Mouse (Mus musculus): ENCODE data around the gene Cd70. TPM values are rescaled to one million over a fixed set of nuclear protein-coding genes. Genes with fewer than 3 reads are reported as not detected.

Cd70 gene
- total and polyA plus RNA-seq, 2 experiments, result not detected

DNA sequence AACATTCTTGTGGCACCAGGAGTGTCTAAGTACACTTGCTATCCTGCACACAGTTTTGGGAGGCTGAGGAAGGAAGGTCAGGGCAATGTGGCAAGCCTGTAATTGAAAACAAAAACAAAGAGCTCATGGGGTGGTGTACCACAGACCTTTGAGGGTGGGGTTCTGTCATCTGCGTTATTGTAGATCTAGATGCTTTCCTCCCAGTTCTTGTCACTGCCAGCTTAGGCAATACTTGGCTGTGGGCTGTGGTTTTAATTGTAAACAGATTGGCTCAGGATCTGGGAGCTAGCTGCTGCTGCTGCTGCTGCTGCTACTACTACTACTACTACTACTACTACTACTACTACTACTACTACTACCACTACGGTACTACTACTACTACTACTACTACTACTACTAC is 47.3 kb downstream of the Cd70 start:
- Histone ChIP-seq H3K79me2 (ENCODE audit: control insufficient read depth, insufficient read depth, low read length) (no peaks in the 10 kb centered on the region), H3K27ac (replicated peaks; ENCODE audit: insufficient read depth, low read depth, low read length) (no peak overlapping the region), H3K9ac (ENCODE audit: low read depth, low read length) (no peak overlapping the region), H3K36me3 (ENCODE audit: control insufficient read depth, insufficient read depth, low read length) (no peaks in the 10 kb centered on the region), H3K4me1 (ENCODE audit: control insufficient read depth, insufficient read depth, low read length) (no peaks in the 10 kb centered on the region), H3K27me3 (ENCODE audit: control insufficient read depth, insufficient read depth, low read length) (peaks cover 6% of the 10 kb centered on the region; the same call in 1 of the 2 replicates), H3K4me3 (ENCODE audit: insufficient read depth, low read depth, low read length) (no peak overlapping the region)
- WGBS, result 76% methylated on average over 2 of the region's 2 CpGs
- DNase-seq (ENCODE audit: extremely low read depth, low read depth, low spot score), result no peak
- TF ChIP-seq POLR2A (IDR thresholded peaks at IDR 0.05; ENCODE audit: extremely low read depth, insufficient read depth, low read length) (no peak), CTCF (IDR thresholded peaks at IDR 0.05; ENCODE audit: low read depth, low read length) (no peak)

DNA sequence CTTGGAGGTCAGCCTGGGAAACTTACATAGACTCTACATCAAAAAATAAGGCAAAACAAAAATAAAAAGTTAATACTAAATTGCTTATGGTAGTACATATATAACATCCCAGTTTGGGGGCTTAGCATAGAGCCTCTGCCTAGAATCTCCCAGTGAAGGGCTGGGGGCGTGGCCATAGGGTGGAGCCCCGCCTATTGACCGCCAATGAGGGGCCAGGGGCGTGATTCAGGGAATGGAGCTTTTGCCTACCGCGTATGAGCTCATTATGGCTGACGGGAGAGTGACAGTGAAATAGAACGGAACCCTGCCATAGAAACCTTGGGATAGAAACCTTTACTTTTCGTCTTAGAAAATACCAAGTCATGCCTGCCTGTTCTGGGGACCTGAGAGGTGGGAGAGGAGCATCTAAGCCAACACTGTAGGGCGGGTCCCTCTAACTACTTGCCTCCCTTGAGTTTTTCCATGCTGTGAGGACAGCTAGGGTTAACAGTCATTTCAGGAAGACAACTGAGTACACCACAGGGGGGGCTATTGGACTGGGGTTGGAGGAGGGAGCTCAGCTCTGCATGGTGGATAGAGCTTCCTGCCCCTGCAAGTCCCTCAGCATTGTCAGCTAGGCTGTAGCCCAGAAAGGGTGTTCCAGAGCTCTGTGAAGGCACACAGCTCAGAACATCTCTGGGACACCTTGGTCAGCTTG is 49.8 kb downstream of the Cd70 start:
- Histone ChIP-seq H3K4me3 (ENCODE audit: insufficient read depth, low read depth, low read length) (no peak overlapping the region), H3K27ac (replicated peaks; ENCODE audit: insufficient read depth, low read depth, low read length) (no peak overlapping the region), H3K9ac (ENCODE audit: low read depth, low read length) (no peak overlapping the region), H3K36me3 (ENCODE audit: control insufficient read depth, insufficient read depth, low read length) (no peaks in the 10 kb centered on the region), H3K27me3 (ENCODE audit: control insufficient read depth, insufficient read depth, low read length) (peaks cover 3% of the 10 kb centered on the region; the same call in 1 of the 2 replicates), H3K79me2 (ENCODE audit: control insufficient read depth, insufficient read depth, low read length) (no peaks in the 10 kb centered on the region), H3K4me1 (ENCODE audit: control insufficient read depth, insufficient read depth, low read length) (no peaks in the 10 kb centered on the region)
- no peak for DNase-seq (ENCODE audit: extremely low read depth, low read depth, low spot score)
- TF ChIP-seq CTCF (IDR thresholded peaks at IDR 0.05; ENCODE audit: low read depth, low read length) (no peak), POLR2A (IDR thresholded peaks at IDR 0.05; ENCODE audit: extremely low read depth, insufficient read depth, low read length) (no peak)
- WGBS, result 14% methylated on average over 10 of the region's 10 CpGs

GRCm38 (mm10) chr17:57098321-57098720 is 51.3 kb downstream of the Cd70 start:
- DNase-seq (ENCODE audit: extremely low read depth, low read depth, low spot score), result no peak
- H3K9ac ChIP-seq (ENCODE audit: low read depth, low read length), result no peak overlapping the region
- WGBS, result 63% methylated on average over 5 of the region's 5 CpGs
- H3K4me3 ChIP-seq (ENCODE audit: insufficient read depth, low read depth, low read length), result no peak overlapping the region
- H3K79me2 ChIP-seq (ENCODE audit: control insufficient read depth, insufficient read depth, low read length), result no peaks in the 10 kb centered on the region
- TF ChIP-seq POLR2A (IDR thresholded peaks at IDR 0.05; ENCODE audit: extremely low read depth, insufficient read depth, low read length), result no peak
- no peak for TF ChIP-seq CTCF (IDR thresholded peaks at IDR 0.05; ENCODE audit: low read depth, low read length)
- H3K4me1 ChIP-seq (ENCODE audit: control insufficient read depth, insufficient read depth, low read length), result no peaks in the 10 kb centered on the region
- no peak overlapping the region for H3K27ac ChIP-seq (replicated peaks; ENCODE audit: insufficient read depth, low read depth, low read length)
- peaks cover 3% of the 10 kb centered on the region; the same call in 1 of the 2 replicates for H3K27me3 ChIP-seq (ENCODE audit: control insufficient read depth, insufficient read depth, low read length)
- H3K36me3 ChIP-seq (ENCODE audit: control insufficient read depth, insufficient read depth, low read length), result no peaks in the 10 kb centered on the region

- WGBS, result under 1% methylated on average over 11 of the region's 11 CpGs
- Histone ChIP-seq H3K4me3 (ENCODE audit: insufficient read depth, low read depth, low read length) (peak overlapping the region; percentile 3; the same call in 1 of the 2 replicates), H3K27ac (replicated peaks; ENCODE audit: insufficient read depth, low read depth, low read length) (no peak overlapping the region), H3K27me3 (ENCODE audit: control insufficient read depth, insufficient read depth, low read length) (peaks cover 3% of the 10 kb centered on the region; the same call in 1 of the 2 replicates), H3K9ac (ENCODE audit: low read depth, low read length) (no peak overlapping the region), H3K79me2 (ENCODE audit: control insufficient read depth, insufficient read depth, low read length) (no peaks in the 10 kb centered on the region), H3K4me1 (ENCODE audit: control insufficient read depth, insufficient read depth, low read length) (no peaks in the 10 kb centered on the region), H3K36me3 (ENCODE audit: control insufficient read depth, insufficient read depth, low read length) (no peaks in the 10 kb centered on the region)
- TF ChIP-seq POLR2A (IDR thresholded peaks at IDR 0.05; ENCODE audit: extremely low read depth, insufficient read depth, low read length) (no peak), CTCF (IDR thresholded peaks at IDR 0.05; ENCODE audit: low read depth, low read length) (peak; percentile 96)
- peak; percentile 26 for DNase-seq (ENCODE audit: extremely low read depth, low read depth, low spot score)
Measured at GRCm38 (mm10) chr17:57096623-57096920, 53.0 kb downstream of the Cd70 start.

Other genes with a start within 250 kb of the Cd70 start
- gene Mllt1, start 214.4 kb downstream of the Cd70 start, total RNA-seq (2014; rRNA removed), result 3.0 and 4.4 TPM in 2 replicates
- gene Mllt1, start 214.4 kb downstream of the Cd70 start, polyA plus RNA-seq (2012; rRNA removed), result 19.4 and 22.7 TPM in 2 replicates
- not detected in 2 replicates for gene Acer1, start 167.7 kb downstream of the Cd70 start, total RNA-seq (2014; rRNA removed)
- not detected in 2 replicates for gene Acer1, start 167.7 kb downstream of the Cd70 start, polyA plus RNA-seq (2012; rRNA removed)
- gene Clpp, start 159.5 kb downstream of the Cd70 start, total RNA-seq (2014; rRNA removed), result 75.6 and 93.8 TPM in 2 replicates
- 174 and 184 TPM in 2 replicates for gene Clpp, start 159.5 kb downstream of the Cd70 start, polyA plus RNA-seq (2012; rRNA removed)
- 23.2 and 24.4 TPM in 2 replicates for gene Alkbh7, start 152.4 kb downstream of the Cd70 start, total RNA-seq (2014; rRNA removed)
- 42.0 and 51.1 TPM in 2 replicates for gene Alkbh7, start 152.4 kb downstream of the Cd70 start, polyA plus RNA-seq (2012; rRNA removed)
- not detected in 2 replicates for gene Pspn, start 149.8 kb downstream of the Cd70 start, total RNA-seq (2014; rRNA removed)
- not detected in 2 replicates for gene Pspn, start 149.8 kb downstream of the Cd70 start, polyA plus RNA-seq (2012; rRNA removed)
- 10.9 and 11.9 TPM in 2 replicates for gene Gtf2f1, start 138.5 kb downstream of the Cd70 start, total RNA-seq (2014; rRNA removed)
- 10.4 and 10.6 TPM in 2 replicates for gene Gtf2f1, start 138.5 kb downstream of the Cd70 start, polyA plus RNA-seq (2012; rRNA removed)
- not detected in 2 replicates for gene Gm17949, start 138.3 kb downstream of the Cd70 start, total RNA-seq (2014; rRNA removed)
- not detected in 2 replicates for gene Gm17949, start 138.3 kb downstream of the Cd70 start, polyA plus RNA-seq (2012; rRNA removed)
- gene Khsrp, start 118.3 kb downstream of the Cd70 start, total RNA-seq (2014; rRNA removed), result 7.6 and 15.6 TPM in 2 replicates
- gene Khsrp, start 118.3 kb downstream of the Cd70 start, polyA plus RNA-seq (2012; rRNA removed), result 30.3 and 38.9 TPM in 2 replicates
- gene Slc25a41, start 108.1 kb downstream of the Cd70 start, total RNA-seq (2014; rRNA removed), result not detected in 2 replicates
- not detected in 2 replicates for gene Slc25a41, start 108.1 kb downstream of the Cd70 start, polyA plus RNA-seq (2012; rRNA removed)
- 21.9 and 27.7 TPM in 2 replicates for gene Crb3, start 90.7 kb downstream of the Cd70 start, total RNA-seq (2014; rRNA removed)
- 45.6 and 57.7 TPM in 2 replicates for gene Crb3, start 90.7 kb downstream of the Cd70 start, polyA plus RNA-seq (2012; rRNA removed)
- 54.9 and 94.6 TPM in 2 replicates for gene Slc25a23, start 89.9 kb downstream of the Cd70 start, total RNA-seq (2014; rRNA removed)
- gene Slc25a23, start 89.9 kb downstream of the Cd70 start, polyA plus RNA-seq (2012; rRNA removed), result 212 and 255 TPM in 2 replicates
- 0.54 and 0.92 TPM in 2 replicates for gene Dennd1c, start 71.3 kb downstream of the Cd70 start, total RNA-seq (2014; rRNA removed)
- gene Dennd1c, start 71.3 kb downstream of the Cd70 start, polyA plus RNA-seq (2012; rRNA removed), result 1.2 and 1.6 TPM in 2 replicates
- gene Tubb4a, start 62.0 kb downstream of the Cd70 start, total RNA-seq (2014; rRNA removed), result 0.18 and 0.27 TPM in 2 replicates
- gene Tubb4a, start 62.0 kb downstream of the Cd70 start, polyA plus RNA-seq (2012; rRNA removed), result 0.16 and 0.24 TPM in 2 replicates
- gene Tnfsf9, start 44.5 kb downstream of the Cd70 start, total RNA-seq (2014; rRNA removed), result 0.18 and 0.54 TPM in 2 replicates
- 0.09 and 0.15 TPM in 2 replicates for gene Tnfsf9, start 44.5 kb downstream of the Cd70 start, polyA plus RNA-seq (2012; rRNA removed)
- gene Tnfsf14, start 44.4 kb upstream of the Cd70 start, total RNA-seq (2014; rRNA removed), result 0.27 and 0.28 TPM in 2 replicates
- gene Tnfsf14, start 44.4 kb upstream of the Cd70 start, polyA plus RNA-seq (2012; rRNA removed), result 0.42 and 0.75 TPM in 2 replicates
- gene C3, start 78.4 kb upstream of the Cd70 start, total RNA-seq (2014; rRNA removed), result 5,384 and 7,708 TPM in 2 replicates
- gene C3, start 78.4 kb upstream of the Cd70 start, polyA plus RNA-seq (2012; rRNA removed), result 3,773 and 3,833 TPM in 2 replicates
- gene Gpr108, start 98.7 kb upstream of the Cd70 start, total RNA-seq (2014; rRNA removed), result 10.7 and 11.7 TPM in 2 replicates
- gene Gpr108, start 98.7 kb upstream of the Cd70 start, polyA plus RNA-seq (2012; rRNA removed), result 19.3 and 23.7 TPM in 2 replicates
- 4.6 and 5.1 TPM in 2 replicates for gene Trip10, start 99.7 kb upstream of the Cd70 start, total RNA-seq (2014; rRNA removed)
- gene Trip10, start 99.7 kb upstream of the Cd70 start, polyA plus RNA-seq (2012; rRNA removed), result 4.8 and 7.2 TPM in 2 replicates
- 2.7 and 2.9 TPM in 2 replicates for gene Vav1, start 129.3 kb upstream of the Cd70 start, total RNA-seq (2014; rRNA removed)
- gene Vav1, start 129.3 kb upstream of the Cd70 start, polyA plus RNA-seq (2012; rRNA removed), result 1.3 and 1.9 TPM in 2 replicates
- gene Adgre1, start 208.9 kb upstream of the Cd70 start, total RNA-seq (2014; rRNA removed), result 27.3 and 31.6 TPM in 2 replicates
- 4.7 and 10.0 TPM in 2 replicates for gene Adgre1, start 208.9 kb upstream of the Cd70 start, polyA plus RNA-seq (2012; rRNA removed)